Mouse (Mus musculus): ENCODE measurements around the gene Lmx1b. TPM values are rescaled to one million over a fixed set of nuclear protein-coding genes. Genes with fewer than 3 reads are reported as not detected.
A peak's percentile ranks its signal among the peaks of the same experiment; 100 is the strongest.

Gene Lmx1b
- 0.43 and 0.85 TPM in 2 replicates for polyA plus RNA-seq (2014; fragmentation: Nextera tagmentation; extraction: Ambion mirVana)

DNA sequence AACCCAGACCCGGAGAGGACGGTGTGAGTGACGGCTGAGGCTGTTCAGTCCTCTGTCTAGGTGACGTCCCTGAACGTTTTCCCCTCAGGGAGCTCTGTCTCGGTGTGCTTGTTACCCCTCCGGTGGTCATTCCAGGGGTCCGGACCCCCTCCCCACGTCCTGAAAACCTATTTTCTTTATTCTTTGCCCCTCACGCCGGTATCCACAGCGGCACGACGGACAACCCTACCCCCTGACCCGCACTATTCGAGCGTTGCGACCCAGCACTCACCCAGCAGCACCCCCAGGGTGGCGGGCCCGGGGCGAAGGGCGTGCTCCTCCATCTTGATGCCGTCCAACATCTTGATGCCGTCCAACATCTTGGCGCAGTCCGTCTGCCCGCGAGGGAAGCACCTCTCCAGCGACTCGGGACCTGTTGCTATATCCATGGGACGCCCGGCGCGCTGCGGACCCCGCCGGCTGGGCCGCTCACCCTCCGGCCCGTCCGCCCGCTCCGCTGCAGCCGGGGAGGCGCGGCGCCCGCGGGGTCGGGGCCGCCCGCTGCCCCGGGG lies at the start of gene Lmx1b:
Gene Lmx1b, minus strand, starts transcription at position 341 of the 551 bp plus-strand sequence.
- no peak for DNase-seq (ENCODE audit: low spot score)
- Histone ChIP-seq H3K27me3 (replicated peaks; ENCODE audit: control insufficient read depth, insufficient read depth, low read length) (peaks cover 96% of the 10 kb centered on the region), H3K27ac (replicated peaks; ENCODE audit: low read depth, low read length) (no peak within 1 kb of the TSS), H3K36me3 (ENCODE audit: control insufficient read depth, insufficient read depth, low read length) (no peaks in the 10 kb centered on the region), H3K4me2 (ENCODE audit: low read depth, low read length) (peak within 1 kb of the TSS; percentile 77), H3K9ac (ENCODE audit: low read depth, low read length) (peak within 1 kb of the TSS; percentile 44), H3K9me3 (ENCODE audit: control insufficient read depth, low read length) (no peaks in the 10 kb centered on the region), H3K4me1 (ENCODE audit: control insufficient read depth, insufficient read depth, low read length) (no peaks in the 10 kb centered on the region), H3K4me3 (ENCODE audit: low read depth, low read length) (peak within 1 kb of the TSS; percentile 46)
- WGBS, result under 1% methylated on average over 25 of the region's 53 CpGs
- ATAC-seq (ENCODE audit: low read depth), result no peak

DNA sequence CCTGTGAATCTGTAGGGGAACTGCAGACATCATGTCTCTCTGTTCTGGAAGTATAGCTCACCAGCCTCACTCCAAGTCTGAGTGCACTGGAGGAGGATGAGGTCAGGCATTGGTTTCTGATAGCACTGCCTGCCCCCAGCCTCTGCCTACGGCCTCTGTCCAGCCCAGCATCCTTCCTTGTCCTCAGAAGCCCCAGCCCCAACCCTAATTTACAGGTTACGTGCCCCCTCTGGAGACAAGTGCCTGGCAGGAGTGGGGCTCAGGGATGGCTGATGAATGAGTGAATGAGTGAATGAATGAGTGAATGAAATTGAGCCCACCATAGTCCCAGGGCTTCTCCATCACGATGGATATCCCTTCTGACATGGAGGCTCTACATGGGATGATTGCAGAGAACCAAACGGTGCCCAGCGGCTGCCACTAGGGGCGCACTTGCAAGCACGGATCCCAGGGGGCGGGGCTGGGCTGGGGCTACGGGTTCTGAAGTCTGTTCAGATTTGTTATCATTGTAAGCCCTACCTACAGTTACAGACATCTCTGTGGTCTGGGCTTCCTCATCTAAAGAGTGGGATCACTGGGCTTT lies 49.7 kb upstream of the Lmx1b start:
- WGBS, result 27% methylated on average over 9 of the region's 9 CpGs
- Histone ChIP-seq H3K27me3 (replicated peaks; ENCODE audit: control insufficient read depth, insufficient read depth, low read length) (no peaks in the 10 kb centered on the region), H3K27ac (replicated peaks; ENCODE audit: low read depth, low read length) (no peak overlapping the region), H3K4me3 (ENCODE audit: low read depth, low read length) (no peak overlapping the region), H3K4me1 (ENCODE audit: control insufficient read depth, insufficient read depth, low read length) (no peaks in the 10 kb centered on the region), H3K36me3 (ENCODE audit: control insufficient read depth, insufficient read depth, low read length) (no peaks in the 10 kb centered on the region), H3K4me2 (ENCODE audit: low read depth, low read length) (no peak overlapping the region), H3K9ac (ENCODE audit: low read depth, low read length) (no peak overlapping the region), H3K9me3 (ENCODE audit: control insufficient read depth, low read length) (no peaks in the 10 kb centered on the region)
- DNase-seq (ENCODE audit: low spot score) (no peak), ATAC-seq (ENCODE audit: low read depth) (no peak)

DNA sequence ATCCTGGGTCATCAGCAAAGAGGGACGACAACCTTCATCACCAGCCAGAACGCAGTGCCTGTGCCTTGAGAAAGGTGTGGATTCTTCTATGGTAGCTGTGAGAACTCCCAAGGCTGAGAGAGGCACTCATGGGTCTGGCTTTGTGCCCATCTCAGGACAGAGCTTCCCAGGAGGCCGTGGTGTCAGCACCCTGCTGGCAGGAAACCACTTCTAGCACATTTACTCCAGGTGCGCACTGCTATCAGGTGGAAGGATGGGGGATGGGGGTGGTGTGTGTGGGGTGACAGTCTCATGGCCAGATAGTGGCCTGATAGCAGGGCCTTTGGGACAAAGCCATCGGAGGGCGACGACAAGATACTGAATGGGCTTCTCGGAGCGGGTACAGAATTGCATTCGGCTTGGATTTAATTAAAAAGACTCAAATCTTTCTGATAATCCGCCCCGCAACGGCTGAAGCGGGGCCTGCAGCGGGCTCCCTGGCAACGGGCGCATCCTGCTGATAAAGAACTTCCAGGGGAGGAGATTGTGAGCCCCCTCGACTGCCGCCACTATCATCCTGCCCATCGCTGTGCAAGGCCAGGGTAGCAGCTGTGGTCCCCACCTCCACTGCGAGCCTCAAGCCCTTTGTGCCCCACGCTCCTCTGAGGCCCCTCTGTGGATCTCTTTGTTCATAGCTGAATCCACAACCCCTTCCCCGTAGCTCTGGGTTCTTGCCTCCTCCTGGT lies 49.0 kb upstream of the Lmx1b start:
- Histone ChIP-seq H3K27ac (replicated peaks; ENCODE audit: low read depth, low read length) (no peak overlapping the region), H3K9me3 (ENCODE audit: control insufficient read depth, low read length) (no peaks in the 10 kb centered on the region), H3K4me1 (ENCODE audit: control insufficient read depth, insufficient read depth, low read length) (no peaks in the 10 kb centered on the region), H3K36me3 (ENCODE audit: control insufficient read depth, insufficient read depth, low read length) (no peaks in the 10 kb centered on the region), H3K9ac (ENCODE audit: low read depth, low read length) (no peak overlapping the region), H3K4me3 (ENCODE audit: low read depth, low read length) (no peak overlapping the region), H3K27me3 (replicated peaks; ENCODE audit: control insufficient read depth, insufficient read depth, low read length) (no peaks in the 10 kb centered on the region), H3K4me2 (ENCODE audit: low read depth, low read length) (no peak overlapping the region)
- no peak for DNase-seq (ENCODE audit: low spot score)
- no peak for ATAC-seq (ENCODE audit: low read depth)
- 60% methylated on average over 23 of the region's 23 CpGs for WGBS

DNA sequence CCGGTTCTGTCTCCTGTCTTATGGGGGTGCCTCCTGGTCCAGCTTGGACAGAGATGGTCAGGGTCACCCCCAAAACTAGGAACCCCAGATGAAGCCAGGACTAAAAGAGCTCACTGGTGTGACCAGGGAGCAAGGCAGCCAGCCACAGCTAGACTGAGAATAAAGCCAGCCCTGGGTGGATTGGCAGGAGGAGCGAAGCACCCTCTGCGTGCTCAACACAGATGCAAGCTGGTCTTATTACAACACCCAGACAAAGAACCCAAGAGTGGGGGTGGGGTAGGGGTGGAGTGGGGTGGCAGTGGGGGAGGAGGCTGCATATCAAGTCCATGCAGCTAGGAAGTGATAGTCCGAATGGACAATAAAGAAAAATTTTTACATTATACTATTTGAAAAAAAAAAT lies 43.3 kb upstream of the Lmx1b start:
- ATAC-seq (ENCODE audit: low read depth), result no peak
- Histone ChIP-seq H3K27me3 (replicated peaks; ENCODE audit: control insufficient read depth, insufficient read depth, low read length) (no peaks in the 10 kb centered on the region), H3K9ac (ENCODE audit: low read depth, low read length) (no peak overlapping the region), H3K4me3 (ENCODE audit: low read depth, low read length) (no peak overlapping the region), H3K4me1 (ENCODE audit: control insufficient read depth, insufficient read depth, low read length) (no peaks in the 10 kb centered on the region), H3K4me2 (ENCODE audit: low read depth, low read length) (no peak overlapping the region), H3K27ac (replicated peaks; ENCODE audit: low read depth, low read length) (no peak overlapping the region), H3K36me3 (ENCODE audit: control insufficient read depth, insufficient read depth, low read length) (no peaks in the 10 kb centered on the region), H3K9me3 (ENCODE audit: control insufficient read depth, low read length) (no peaks in the 10 kb centered on the region)
- 64% methylated on average over 4 of the region's 4 CpGs for WGBS
- no peak for DNase-seq (ENCODE audit: low spot score)

DNA sequence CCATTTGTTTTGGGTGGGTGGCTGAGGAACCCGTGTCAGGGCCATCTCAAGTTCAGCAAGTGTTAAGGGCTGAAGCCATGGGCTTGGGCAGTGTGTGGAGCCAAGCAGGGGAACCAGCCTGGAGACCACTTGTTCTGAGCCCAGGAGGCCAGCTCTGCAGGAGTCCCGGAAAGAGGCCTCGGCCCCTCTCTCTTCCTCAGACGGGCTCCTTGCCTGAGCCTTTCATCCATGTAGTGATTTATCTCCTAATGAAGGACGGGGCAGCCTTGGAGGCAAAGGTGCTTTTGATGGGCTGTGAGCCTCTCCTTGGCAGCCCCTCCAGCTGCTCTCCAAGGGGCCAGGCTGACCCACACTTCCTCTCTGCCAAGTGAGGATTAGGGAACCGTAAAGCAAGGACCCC lies 42.8 kb upstream of the Lmx1b start:
- Histone ChIP-seq H3K4me3 (ENCODE audit: low read depth, low read length) (no peak overlapping the region), H3K4me1 (ENCODE audit: control insufficient read depth, insufficient read depth, low read length) (no peaks in the 10 kb centered on the region), H3K4me2 (ENCODE audit: low read depth, low read length) (no peak overlapping the region), H3K9me3 (ENCODE audit: control insufficient read depth, low read length) (no peaks in the 10 kb centered on the region), H3K36me3 (ENCODE audit: control insufficient read depth, insufficient read depth, low read length) (no peaks in the 10 kb centered on the region), H3K27me3 (replicated peaks; ENCODE audit: control insufficient read depth, insufficient read depth, low read length) (no peaks in the 10 kb centered on the region), H3K9ac (ENCODE audit: low read depth, low read length) (no peak overlapping the region), H3K27ac (replicated peaks; ENCODE audit: low read depth, low read length) (no peak overlapping the region)
- 41% methylated on average over 6 of the region's 6 CpGs for WGBS
- ATAC-seq (ENCODE audit: low read depth), result no peak
- DNase-seq (ENCODE audit: low spot score), result no peak

GRCm38 (mm10) chr2:33682219-33682618 lies 41.9 kb upstream of the Lmx1b start:
- no peak for ATAC-seq (ENCODE audit: low read depth)
- peak; percentile 48 for DNase-seq (ENCODE audit: low spot score)
- H3K9ac ChIP-seq (ENCODE audit: low read depth, low read length), result no peak overlapping the region

GRCm38 (mm10) chr2:33678950-33679654 lies 38.8 kb upstream of the Lmx1b start:
- Histone ChIP-seq H3K9me3 (ENCODE audit: control insufficient read depth, low read length) (no peaks in the 10 kb centered on the region), H3K36me3 (ENCODE audit: control insufficient read depth, insufficient read depth, low read length) (no peaks in the 10 kb centered on the region), H3K27me3 (replicated peaks; ENCODE audit: control insufficient read depth, insufficient read depth, low read length) (no peaks in the 10 kb centered on the region), H3K4me1 (ENCODE audit: control insufficient read depth, insufficient read depth, low read length) (no peaks in the 10 kb centered on the region), H3K4me2 (ENCODE audit: low read depth, low read length) (no peak overlapping the region), H3K27ac (replicated peaks; ENCODE audit: low read depth, low read length) (no peak overlapping the region), H3K4me3 (ENCODE audit: low read depth, low read length) (no peak overlapping the region), H3K9ac (ENCODE audit: low read depth, low read length) (no peak overlapping the region)
- no peak for DNase-seq (ENCODE audit: low spot score)
- 71% methylated on average over 12 of the region's 12 CpGs for WGBS
- no peak for ATAC-seq (ENCODE audit: low read depth)

More at GRCm38 (mm10) chr2:33682219-33682618, 41.9 kb upstream of the Lmx1b start:
- Histone ChIP-seq H3K27me3 (replicated peaks; ENCODE audit: control insufficient read depth, insufficient read depth, low read length) (no peaks in the 10 kb centered on the region), H3K4me2 (ENCODE audit: low read depth, low read length) (no peak overlapping the region), H3K4me3 (ENCODE audit: low read depth, low read length) (no peak overlapping the region), H3K36me3 (ENCODE audit: control insufficient read depth, insufficient read depth, low read length) (no peaks in the 10 kb centered on the region), H3K27ac (replicated peaks; ENCODE audit: low read depth, low read length) (no peak overlapping the region), H3K4me1 (ENCODE audit: control insufficient read depth, insufficient read depth, low read length) (no peaks in the 10 kb centered on the region), H3K9me3 (ENCODE audit: control insufficient read depth, low read length) (no peaks in the 10 kb centered on the region)
- 11% methylated on average over 4 of the region's 4 CpGs for WGBS

GRCm38 (mm10) chr2:33672701-33673472 lies 32.6 kb upstream of the Lmx1b start:
- no peak for ATAC-seq (ENCODE audit: low read depth)
- Histone ChIP-seq H3K9me3 (ENCODE audit: control insufficient read depth, low read length) (no peaks in the 10 kb centered on the region), H3K4me3 (ENCODE audit: low read depth, low read length) (no peak overlapping the region), H3K4me2 (ENCODE audit: low read depth, low read length) (no peak overlapping the region), H3K9ac (ENCODE audit: low read depth, low read length) (no peak overlapping the region), H3K27me3 (replicated peaks; ENCODE audit: control insufficient read depth, insufficient read depth, low read length) (no peaks in the 10 kb centered on the region), H3K27ac (replicated peaks; ENCODE audit: low read depth, low read length) (no peak overlapping the region), H3K36me3 (ENCODE audit: control insufficient read depth, insufficient read depth, low read length) (no peaks in the 10 kb centered on the region), H3K4me1 (ENCODE audit: control insufficient read depth, insufficient read depth, low read length) (no peaks in the 10 kb centered on the region)
- no peak for DNase-seq (ENCODE audit: low spot score)
- 76% methylated on average over 10 of the region's 10 CpGs for WGBS
